Comparison of ENCODE assay signal across 21 mouse cellular contexts in the genomic region with DNA sequence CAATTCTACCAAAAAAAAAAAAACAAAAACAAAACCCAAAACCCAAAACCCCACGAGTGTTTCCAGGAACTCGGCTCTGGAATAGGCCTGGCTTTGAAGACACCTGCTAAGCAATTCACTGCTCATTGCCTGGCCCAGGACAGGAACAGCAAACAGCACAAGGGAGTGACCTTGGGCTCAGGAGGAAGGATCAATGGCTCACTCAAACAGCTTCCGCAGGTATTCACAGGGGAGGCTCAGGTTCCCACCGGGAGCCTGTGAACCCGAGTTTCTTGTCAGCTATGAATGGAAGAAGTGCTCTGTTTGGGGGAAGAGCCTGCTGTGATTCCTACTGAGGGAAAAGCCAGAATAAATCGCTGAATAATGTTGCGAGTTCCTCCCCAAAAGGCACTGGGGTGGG. TPM values are rescaled to one million over a fixed set of nuclear protein-coding genes. Genes with fewer than 3 reads are reported as not detected.
DNase-seq lines count a peak whose midpoint lies in the region; ATAC-seq and TF ChIP-seq lines count a peak whose summit lies in the region.
"Had no signal": no experiment of that assay in that cellular context is flagged by ENCODE, and none has a peak within 500 bp of the region (broad histone marks: within the 10 kb centered on the region; RNA-seq: fewer than 3 reads in every experiment).

No protein-coding gene starts in this region.

- H3K9ac ChIP-seq in CH12.LX (ENCODE audit: insufficient read depth, low read depth), result no peak overlapping the region
- no peak overlapping the region for H3K9ac ChIP-seq in intestine, embryonic 15.5 days
- H3K9ac ChIP-seq: embryonic facial prominence, embryonic 13.5 days; forebrain, embryonic 13.5 days; heart, embryonic 15.5 days; hindbrain, embryonic 13.5 days had no signal

- TF ChIP-seq RAD21 in CH12.LX (IDR thresholded peaks at IDR 0.05; ENCODE audit: low read depth, low read length), result no peak

- no peak for TF ChIP-seq CTCF in CH12.LX (conservative IDR thresholded peaks at IDR 0.05 in 1 of 2, IDR thresholded peaks at IDR 0.05 in 1 of 2; ENCODE audit: low read depth in 2 of 2, low read length in 2 of 2)

- no peak for TF ChIP-seq EP300 in CH12.LX (IDR thresholded peaks at IDR 0.05; ENCODE audit: low read length)

- peak; percentile 24 for DNase-seq in CD4-positive helper T cell, adult 2 months (ENCODE audit: low read depth, low spot score)
- DNase-seq in CH12.LX (ENCODE audit: extremely low read depth) (no peak), ZHBTc4 (ENCODE audit: low read depth, low spot score) (peak; percentile 59)
- no peak for DNase-seq in kidney, postnatal 4 days
- no peak for DNase-seq in right cerebral cortex, postnatal 25 days
- DNase-seq in frontal cortex, postnatal 25 days (ENCODE audit: low spot score in 2 of 2), result no peak
- DNase-seq: adrenal gland, postnatal 14 days; cerebellum, adult 18-20 months; cerebellum, postnatal 10 days; embryo, embryonic 11 days; gastrocnemius, postnatal 10 days; heart, adult 18-20 months; heart, postnatal 14 days; kidney, adult 18-20 months had no signal

- H3K79me2 ChIP-seq in CH12.LX (replicated peaks; ENCODE audit: control insufficient read depth, extremely low read depth, insufficient read depth, poor library complexity, severe bottlenecking), result peaks cover 68% of the 10 kb centered on the region

- no peaks in the 10 kb centered on the region for H3K27me3 ChIP-seq in CH12.LX (replicated peaks)
- no peaks in the 10 kb centered on the region for H3K27me3 ChIP-seq in intestine, embryonic 15.5 days (replicated peaks)
- H3K27me3 ChIP-seq: embryonic facial prominence, embryonic 13.5 days had no signal

- 11% methylated on average over 7 of the region's 7 CpGs for WGBS in intestine, embryonic 15.5 days

- ATAC-seq in intestine, embryonic 15.5 days, result peak; percentile 52; the same call in 1 of the 2 replicates
- ATAC-seq: forebrain, embryonic 13.5 days; hindbrain, postnatal 0 days had no signal

- H3K9me3 ChIP-seq in CH12.LX (replicated peaks; ENCODE audit: low read length), result peaks cover 4% of the 10 kb centered on the region
- H3K9me3 ChIP-seq in intestine, embryonic 15.5 days, result no peaks in the 10 kb centered on the region
- H3K9me3 ChIP-seq: embryonic facial prominence, embryonic 13.5 days; forebrain, embryonic 13.5 days; heart, embryonic 15.5 days; hindbrain, embryonic 13.5 days had no signal

- H3K36me3 ChIP-seq in CH12.LX (replicated peaks in 1 of 2; ENCODE audit: control insufficient read depth in 1 of 2, insufficient read depth in 1 of 2, low read length in 1 of 2), result peaks cover 21 to 67% of the 10 kb centered on the region in 2 experiments
- no peaks in the 10 kb centered on the region for H3K36me3 ChIP-seq in intestine, embryonic 15.5 days
- H3K36me3 ChIP-seq: embryonic facial prominence, embryonic 13.5 days; heart, embryonic 15.5 days; hindbrain, embryonic 13.5 days had no signal

- TF ChIP-seq POLR2A in CH12.LX (IDR thresholded peaks at IDR 0.05; ENCODE audit: low read depth, low read length), result no peak

- dilution Hi-C loops in CH12.LX (cut with MboI; ENCODE audit: extremely low pct_ligation_motif_present, extremely low pct_unique_long_range_greater_than_20kb, low sequenced_read_pairs), result no loop called here

- peak overlapping the region; percentile 32; the same call in 1 of the 2 replicates for H3K27ac ChIP-seq in CH12.LX (ENCODE audit: insufficient read depth, low read depth)
- no peak overlapping the region for H3K27ac ChIP-seq in intestine, embryonic 15.5 days
- H3K27ac ChIP-seq: embryonic facial prominence, embryonic 13.5 days; forebrain, embryonic 13.5 days; heart, embryonic 15.5 days; hindbrain, embryonic 13.5 days; hindbrain, postnatal 0 days had no signal

- H3K4me1 ChIP-seq in CH12.LX (ENCODE audit: control insufficient read depth in 1 of 2, insufficient read depth in 2 of 2), result peaks cover 17 to 76% of the 10 kb centered on the region in 2 experiments
- H3K4me1 ChIP-seq in intestine, embryonic 15.5 days (replicated peaks), result no peaks in the 10 kb centered on the region
- H3K4me1 ChIP-seq: embryonic facial prominence, embryonic 13.5 days; forebrain, embryonic 13.5 days; hindbrain, embryonic 13.5 days had no signal

- in situ Hi-C loops in CH12.LX (cut with MboI; ENCODE audit: low pct_ligation_motif_present, low pct_unique_long_range_greater_than_20kb, low sequenced_read_pairs), result no loop called here

- peak overlapping the region; percentile 40 for H3K4me2 ChIP-seq in CH12.LX (ENCODE audit: insufficient read depth, low read depth, poor library complexity, severe bottlenecking)
- H3K4me2 ChIP-seq in intestine, embryonic 15.5 days (replicated peaks), result no peak overlapping the region
- H3K4me2 ChIP-seq: embryonic facial prominence, embryonic 13.5 days; forebrain, embryonic 13.5 days; heart, embryonic 11.5 days; heart, embryonic 15.5 days; hindbrain, embryonic 13.5 days had no signal

- no peak overlapping the region for H3K4me3 ChIP-seq in CH12.LX (replicated peaks in 1 of 3; ENCODE audit: low read depth in 2 of 3, low read length in 2 of 3, poor library complexity in 1 of 3)
- no peak overlapping the region for H3K4me3 ChIP-seq in intestine, embryonic 15.5 days (replicated peaks)
- H3K4me3 ChIP-seq: embryonic facial prominence, embryonic 13.5 days; forebrain, embryonic 13.5 days; heart, embryonic 15.5 days; hindbrain, embryonic 13.5 days had no signal

TF ChIP-seq in CH12.LX, 34 proteins besides CTCF, POLR2A, EP300 and RAD21:
- TF ChIP-seq ZNF384 (IDR thresholded peaks at IDR 0.05; ENCODE audit: low read depth, low read length) (no peak), CHD1 (IDR thresholded peaks at IDR 0.05; ENCODE audit: low read depth, low read length) (no peak), GABPA (IDR thresholded peaks at IDR 0.05; ENCODE audit: insufficient replicate concordance, low read depth, low read length) (no peak), ZKSCAN1 (IDR thresholded peaks at IDR 0.05; ENCODE audit: borderline replicate concordance, low read depth, low read length) (no peak), MYC (IDR thresholded peaks at IDR 0.05; ENCODE audit: low read depth, low read length) (no peak), UBTF (IDR thresholded peaks at IDR 0.05; ENCODE audit: low read depth, low read length) (no peak), MAX (IDR thresholded peaks at IDR 0.05; ENCODE audit: low read length) (no peak), PAX5 (IDR thresholded peaks at IDR 0.05; ENCODE audit: low read length) (no peak), TBP (conservative IDR thresholded peaks at IDR 0.05; ENCODE audit: low read depth, low read length) (no peak), ZC3H11A (IDR thresholded peaks at IDR 0.05; ENCODE audit: low read depth, low read length) (no peak), IRF4 (IDR thresholded peaks at IDR 0.05; ENCODE audit: low read depth, low read length) (no peak)

RNA-seq across cellular contexts. Expression of a gene that starts 18.5 kb away (rescaled TPM):
- 84.0 and 95.0 TPM in 2 replicates for total RNA-seq in CH12.LX (2012; rRNA removed)
- total RNA-seq in CH12.LX (2014; rRNA removed), result 57.0 and 60.3 TPM in 2 replicates
- polyA plus RNA-seq in CH12.LX (2012; ENCODE audit: insufficient read length, low read depth), result 62.4 and 72.1 TPM in 2 replicates
- polyA plus RNA-seq in intestine, embryonic 15.5 days (2015; fragmentation: Nextera tagmentation; extraction: Ambion mirVana), result 4.6 and 4.8 TPM in 2 replicates

RNA-seq across cellular contexts. Expression of a gene that starts 54.0 kb away (rescaled TPM):
- total RNA-seq in CH12.LX (2012; rRNA removed) (16.2 and 18.0 TPM in 2 replicates), CH12.LX (2014; rRNA removed) (6.4 and 6.5 TPM in 2 replicates)
- 23.7 and 29.2 TPM in 2 replicates for polyA plus RNA-seq in CH12.LX (2012; ENCODE audit: insufficient read length, low read depth)
- 23.3 and 24.7 TPM in 2 replicates for polyA plus RNA-seq in intestine, embryonic 15.5 days (2015; fragmentation: Nextera tagmentation; extraction: Ambion mirVana)

Comparison
In these comparisons a context has a peak if more than half of its experiments do, and no peak if none do; other contexts are left out.
1. DNase-seq: peak in CD4-positive helper T cell, adult 2 months (single experiment) and ZHBTc4 (single experiment); none in CH12.LX (single experiment), kidney, postnatal 4 days (0 of 2), right cerebral cortex, postnatal 25 days (single experiment) and frontal cortex, postnatal 25 days (0 of 2).
2. RNA of a gene that starts 18.5 kb away (polyA plus RNA-seq): 62.4 to 72.1 TPM in CH12.LX; 4.6 to 4.8 TPM in intestine, embryonic 15.5 days; every median in the first group is over 10 times any median in the second.